Mouse (Mus musculus): ENCODE measurements at regions not wholly inside any gene's neighbourhood (a gene's known extent, or its start where the extent isn't known, plus 50 kb on each side); places are given as distances from the start of the nearest gene placed in this dataset.

- TF ChIP-seq CTCF (IDR thresholded peaks at IDR 0.05) (no peak), EP300 (IDR thresholded peaks at IDR 0.05) (no peak)
Observed at GRCm38 (mm10) chr7:71242379-71242911, 108.8 kb downstream of the Gm10295 start.
